Mouse (Mus musculus): ENCODE measurements at regions not wholly inside any gene's neighbourhood (a gene's known extent, or its start where the extent isn't known, plus 50 kb on each side); places are given as distances from the start of the nearest gene placed in this dataset.
A peak's percentile ranks its signal among the peaks of the same experiment; 100 is the strongest.

- 46% methylated on average over 11 of the region's 11 CpGs for WGBS
- no peak overlapping the region for H3K4me2 ChIP-seq (replicated peaks; ENCODE audit: low read depth, low read length)
Measured at GRCm38 (mm10) chr2:138033379-138034122, 222.8 kb upstream of the Btbd3 start.

GRCm38 (mm10) chr2:138027411-138027810, 229.0 kb upstream of the Btbd3 start:
- H3K9ac ChIP-seq (ENCODE audit: low read depth, low read length), result no peak overlapping the region
- no peak overlapping the region for H3K4me2 ChIP-seq (replicated peaks; ENCODE audit: low read depth, low read length)
- no peak overlapping the region for H3K4me3 ChIP-seq (ENCODE audit: low read depth, low read length)
- no peaks in the 10 kb centered on the region for H3K36me3 ChIP-seq (ENCODE audit: control insufficient read depth, insufficient read depth, low read length)
- H3K27ac ChIP-seq (ENCODE audit: low read depth, low read length), result no peak overlapping the region
- DNase-seq (ENCODE audit: low spot score), result no peak
- no peaks in the 10 kb centered on the region for H3K4me1 ChIP-seq (replicated peaks; ENCODE audit: control insufficient read depth, insufficient read depth, low read length)
- ATAC-seq (ENCODE audit: low FRiP score), result no peak
- H3K27me3 ChIP-seq (ENCODE audit: control insufficient read depth, insufficient read depth, low read length), result no peaks in the 10 kb centered on the region
- 96% methylated on average over 1 of the region's 1 CpGs for WGBS
- no peaks in the 10 kb centered on the region for H3K9me3 ChIP-seq (ENCODE audit: control insufficient read depth, low read length)

More at GRCm38 (mm10) chr2:138033379-138034122, 222.8 kb upstream of the Btbd3 start:
- H3K4me3 ChIP-seq (ENCODE audit: low read depth, low read length), result no peak overlapping the region
- no peaks in the 10 kb centered on the region for H3K9me3 ChIP-seq (ENCODE audit: control insufficient read depth, low read length)
- H3K27ac ChIP-seq (ENCODE audit: low read depth, low read length), result no peak overlapping the region
- no peaks in the 10 kb centered on the region for H3K36me3 ChIP-seq (ENCODE audit: control insufficient read depth, insufficient read depth, low read length)
- ATAC-seq (ENCODE audit: low FRiP score), result peak; percentile 78
- peak; percentile 82 for DNase-seq (ENCODE audit: low spot score)
- H3K4me1 ChIP-seq (replicated peaks; ENCODE audit: control insufficient read depth, insufficient read depth, low read length), result no peaks in the 10 kb centered on the region
- H3K9ac ChIP-seq (ENCODE audit: low read depth, low read length), result no peak overlapping the region
- H3K27me3 ChIP-seq (ENCODE audit: control insufficient read depth, insufficient read depth, low read length), result no peaks in the 10 kb centered on the region

GRCm38 (mm10) chr2:138023558-138023957, 232.8 kb upstream of the Btbd3 start:
- Histone ChIP-seq H3K36me3 (ENCODE audit: control insufficient read depth, insufficient read depth, low read length) (no peaks in the 10 kb centered on the region), H3K4me3 (ENCODE audit: low read depth, low read length) (no peak overlapping the region), H3K4me1 (replicated peaks; ENCODE audit: control insufficient read depth, insufficient read depth, low read length) (no peaks in the 10 kb centered on the region), H3K9ac (ENCODE audit: low read depth, low read length) (no peak overlapping the region), H3K9me3 (ENCODE audit: control insufficient read depth, low read length) (no peaks in the 10 kb centered on the region), H3K27me3 (ENCODE audit: control insufficient read depth, insufficient read depth, low read length) (no peaks in the 10 kb centered on the region), H3K4me2 (replicated peaks; ENCODE audit: low read depth, low read length) (no peak overlapping the region), H3K27ac (ENCODE audit: low read depth, low read length) (no peak overlapping the region)
- WGBS, result 83% methylated on average over 2 of the region's 2 CpGs
- DNase-seq (ENCODE audit: low spot score) (no peak), ATAC-seq (ENCODE audit: low FRiP score) (no peak)

GRCm38 (mm10) chr2:137981766-137982165, 274.6 kb upstream of the Btbd3 start:
- WGBS, result 52% methylated on average over 3 of the region's 3 CpGs
- Histone ChIP-seq H3K9me3 (ENCODE audit: control insufficient read depth, low read length) (no peaks in the 10 kb centered on the region), H3K9ac (ENCODE audit: low read depth, low read length) (no peak overlapping the region), H3K27ac (ENCODE audit: low read depth, low read length) (no peak overlapping the region), H3K4me2 (replicated peaks; ENCODE audit: low read depth, low read length) (no peak overlapping the region), H3K36me3 (ENCODE audit: control insufficient read depth, insufficient read depth, low read length) (no peaks in the 10 kb centered on the region), H3K4me3 (ENCODE audit: low read depth, low read length) (no peak overlapping the region), H3K4me1 (replicated peaks; ENCODE audit: control insufficient read depth, insufficient read depth, low read length) (no peaks in the 10 kb centered on the region), H3K27me3 (ENCODE audit: control insufficient read depth, insufficient read depth, low read length) (no peaks in the 10 kb centered on the region)
- no peak for ATAC-seq (ENCODE audit: low FRiP score)
- DNase-seq (ENCODE audit: low spot score), result no peak

GRCm38 (mm10) chr2:137977767-137978166, 278.6 kb upstream of the Btbd3 start:
- no peaks in the 10 kb centered on the region for H3K9me3 ChIP-seq (ENCODE audit: control insufficient read depth, low read length)
- H3K36me3 ChIP-seq (ENCODE audit: control insufficient read depth, insufficient read depth, low read length), result no peaks in the 10 kb centered on the region
- no peaks in the 10 kb centered on the region for H3K4me1 ChIP-seq (replicated peaks; ENCODE audit: control insufficient read depth, insufficient read depth, low read length)
- DNase-seq (ENCODE audit: low spot score), result peak; percentile 26
- H3K27ac ChIP-seq (ENCODE audit: low read depth, low read length), result no peak overlapping the region
- no peak overlapping the region for H3K9ac ChIP-seq (ENCODE audit: low read depth, low read length)
- no peaks in the 10 kb centered on the region for H3K27me3 ChIP-seq (ENCODE audit: control insufficient read depth, insufficient read depth, low read length)
- WGBS, result 60% methylated on average over 4 of the region's 4 CpGs
- no peak overlapping the region for H3K4me3 ChIP-seq (ENCODE audit: low read depth, low read length)
- no peak overlapping the region for H3K4me2 ChIP-seq (replicated peaks; ENCODE audit: low read depth, low read length)
- ATAC-seq (ENCODE audit: low FRiP score), result peak; percentile 56; the same call in 1 of the 2 replicates

GRCm38 (mm10) chr2:137974651-137975050, 281.7 kb upstream of the Btbd3 start:
- H3K27me3 ChIP-seq (ENCODE audit: control insufficient read depth, insufficient read depth, low read length), result no peaks in the 10 kb centered on the region
- H3K4me3 ChIP-seq (ENCODE audit: low read depth, low read length), result no peak overlapping the region
- no peaks in the 10 kb centered on the region for H3K36me3 ChIP-seq (ENCODE audit: control insufficient read depth, insufficient read depth, low read length)
- H3K27ac ChIP-seq (ENCODE audit: low read depth, low read length), result no peak overlapping the region
- no peaks in the 10 kb centered on the region for H3K9me3 ChIP-seq (ENCODE audit: control insufficient read depth, low read length)
- DNase-seq (ENCODE audit: low spot score) (no peak), ATAC-seq (ENCODE audit: low FRiP score) (no peak)
- WGBS, result 80% methylated on average over 3 of the region's 3 CpGs
- H3K9ac ChIP-seq (ENCODE audit: low read depth, low read length), result no peak overlapping the region
- H3K4me2 ChIP-seq (replicated peaks; ENCODE audit: low read depth, low read length), result no peak overlapping the region
- no peaks in the 10 kb centered on the region for H3K4me1 ChIP-seq (replicated peaks; ENCODE audit: control insufficient read depth, insufficient read depth, low read length)

GRCm38 (mm10) chr2:137969156-137969555, 287.2 kb upstream of the Btbd3 start:
- WGBS, result 76% methylated on average over 4 of the region's 4 CpGs
- Histone ChIP-seq H3K27ac (ENCODE audit: low read depth, low read length) (no peak overlapping the region), H3K4me1 (replicated peaks; ENCODE audit: control insufficient read depth, insufficient read depth, low read length) (no peaks in the 10 kb centered on the region), H3K36me3 (ENCODE audit: control insufficient read depth, insufficient read depth, low read length) (no peaks in the 10 kb centered on the region), H3K4me3 (ENCODE audit: low read depth, low read length) (no peak overlapping the region), H3K4me2 (replicated peaks; ENCODE audit: low read depth, low read length) (no peak overlapping the region), H3K9ac (ENCODE audit: low read depth, low read length) (no peak overlapping the region), H3K9me3 (ENCODE audit: control insufficient read depth, low read length) (no peaks in the 10 kb centered on the region), H3K27me3 (ENCODE audit: control insufficient read depth, insufficient read depth, low read length) (no peaks in the 10 kb centered on the region)
- ATAC-seq (ENCODE audit: low FRiP score) (no peak), DNase-seq (ENCODE audit: low spot score) (no peak)

GRCm38 (mm10) chr2:137966460-137967076, 289.8 kb upstream of the Btbd3 start:
- H3K9ac ChIP-seq (ENCODE audit: low read depth, low read length), result no peak overlapping the region
- H3K4me1 ChIP-seq (replicated peaks; ENCODE audit: control insufficient read depth, insufficient read depth, low read length), result no peaks in the 10 kb centered on the region
- 40% methylated on average over 10 of the region's 10 CpGs for WGBS
- H3K27me3 ChIP-seq (ENCODE audit: control insufficient read depth, insufficient read depth, low read length), result no peaks in the 10 kb centered on the region
- H3K9me3 ChIP-seq (ENCODE audit: control insufficient read depth, low read length), result no peaks in the 10 kb centered on the region
- DNase-seq (ENCODE audit: low spot score), result peak; percentile 17
- H3K4me3 ChIP-seq (ENCODE audit: low read depth, low read length), result no peak overlapping the region
- H3K27ac ChIP-seq (ENCODE audit: low read depth, low read length), result no peak overlapping the region
- no peak overlapping the region for H3K4me2 ChIP-seq (replicated peaks; ENCODE audit: low read depth, low read length)
- no peaks in the 10 kb centered on the region for H3K36me3 ChIP-seq (ENCODE audit: control insufficient read depth, insufficient read depth, low read length)
- ATAC-seq (ENCODE audit: low FRiP score), result peak; percentile 25; the same call in 1 of the 2 replicates

GRCm38 (mm10) chr2:137954830-137955229, 301.5 kb upstream of the Btbd3 start:
- Histone ChIP-seq H3K9ac (ENCODE audit: low read depth, low read length) (no peak overlapping the region), H3K9me3 (ENCODE audit: control insufficient read depth, low read length) (no peaks in the 10 kb centered on the region), H3K4me2 (replicated peaks; ENCODE audit: low read depth, low read length) (no peak overlapping the region), H3K27me3 (ENCODE audit: control insufficient read depth, insufficient read depth, low read length) (no peaks in the 10 kb centered on the region), H3K27ac (ENCODE audit: low read depth, low read length) (no peak overlapping the region), H3K36me3 (ENCODE audit: control insufficient read depth, insufficient read depth, low read length) (no peaks in the 10 kb centered on the region), H3K4me3 (ENCODE audit: low read depth, low read length) (no peak overlapping the region), H3K4me1 (replicated peaks; ENCODE audit: control insufficient read depth, insufficient read depth, low read length) (no peaks in the 10 kb centered on the region)
- ATAC-seq (ENCODE audit: low FRiP score), result no peak
- DNase-seq (ENCODE audit: low spot score), result no peak
- 92% methylated on average over 2 of the region's 2 CpGs for WGBS
